Mouse (Mus musculus): ENCODE data around the gene Pou4f1.

GRCm38 (mm10) chr14:104430819-104431218 lies 37.0 kb downstream of the Pou4f1 start:
- no peak for TF ChIP-seq CTCF (conservative IDR thresholded peaks at IDR 0.05; ENCODE audit: low read length)
- TF ChIP-seq POU5F1 (IDR thresholded peaks at IDR 0.05; ENCODE audit: borderline replicate concordance, low read length): no peak

Data from E14TG2a.4 (cell line).